Mouse (Mus musculus): ENCODE measurements at regions not wholly inside any gene's neighbourhood (a gene's known extent, or its start where the extent isn't known, plus 50 kb on each side); places are given as distances from the start of the nearest gene placed in this dataset.
A peak's percentile ranks its signal among the peaks of the same experiment; 100 is the strongest.

GRCm38 (mm10) chr14:85095631-85096030, 652.3 kb downstream of the Pcdh17 start:
- Histone ChIP-seq H3K27me3 (ENCODE audit: insufficient read depth, poor library complexity, severe bottlenecking) (no peaks in the 10 kb centered on the region), H3K4me1 (replicated peaks) (peaks cover 27% of the 10 kb centered on the region), H3K9me3 (no peaks in the 10 kb centered on the region), H3K36me3 (no peaks in the 10 kb centered on the region), H3K27ac (peak overlapping the region; percentile 64; the same call in 1 of the 2 replicates), H3K4me3 (no peak overlapping the region)
- DNase-seq (ENCODE audit: low spot score) = peak; percentile 27
- WGBS = 12% methylated on average over 1 of the region's 1 CpGs

- Histone ChIP-seq H3K36me3 (no peaks in the 10 kb centered on the region), H3K4me3 (no peak overlapping the region), H3K4me1 (replicated peaks) (peaks cover 27% of the 10 kb centered on the region), H3K27ac (no peak overlapping the region), H3K9me3 (no peaks in the 10 kb centered on the region), H3K27me3 (ENCODE audit: insufficient read depth, poor library complexity, severe bottlenecking) (no peaks in the 10 kb centered on the region)
- DNase-seq (ENCODE audit: low spot score) = peak; percentile 13
- WGBS = 13% methylated on average over 1 of the region's 1 CpGs
These were observed 653.7 kb downstream of the Pcdh17 start for GRCm38 (mm10) chr14:85097077-85097476.
